Mouse (Mus musculus): ENCODE measurements at regions not wholly inside any gene's neighbourhood (a gene's known extent, or its start where the extent isn't known, plus 50 kb on each side); places are given as distances from the start of the nearest gene placed in this dataset.

GRCm38 (mm10) chr17:15240011-15240410, 136.7 kb downstream of the Dll1 start:
- no peak for ATAC-seq (ENCODE audit: insufficient read depth, low FRiP score)
- Histone ChIP-seq H3K27ac (ENCODE audit: low read length) (no peak overlapping the region), H3K27me3 (ENCODE audit: control insufficient read depth, insufficient read depth, low read length) (no peaks in the 10 kb centered on the region), H3K36me3 (ENCODE audit: control insufficient read depth, insufficient read depth, low read length) (no peaks in the 10 kb centered on the region), H3K4me3 (replicated peaks; ENCODE audit: low read length) (no peak overlapping the region), H3K4me2 (ENCODE audit: low read depth, low read length) (no peak overlapping the region), H3K4me1 (ENCODE audit: control insufficient read depth, insufficient read depth, low read length) (no peaks in the 10 kb centered on the region), H3K9ac (ENCODE audit: low read length) (no peak overlapping the region), H3K9me3 (replicated peaks; ENCODE audit: control insufficient read depth, low read length) (no peaks in the 10 kb centered on the region)
- 93% methylated on average over 7 of the region's 7 CpGs for WGBS

GRCm38 (mm10) chr17:15235041-15235440, 141.6 kb downstream of the Dll1 start:
- H3K4me1 ChIP-seq (ENCODE audit: control insufficient read depth, insufficient read depth, low read length): no peaks in the 10 kb centered on the region
- H3K27ac ChIP-seq (ENCODE audit: low read length): no peak overlapping the region
- H3K9ac ChIP-seq (ENCODE audit: low read length): no peak overlapping the region
- ATAC-seq (ENCODE audit: insufficient read depth, low FRiP score): no peak
- no peaks in the 10 kb centered on the region for H3K27me3 ChIP-seq (ENCODE audit: control insufficient read depth, insufficient read depth, low read length)
- no peaks in the 10 kb centered on the region for H3K9me3 ChIP-seq (replicated peaks; ENCODE audit: control insufficient read depth, low read length)
- H3K4me3 ChIP-seq (replicated peaks; ENCODE audit: low read length): no peak overlapping the region
- WGBS: 61% methylated on average over 6 of the region's 6 CpGs
- no peaks in the 10 kb centered on the region for H3K36me3 ChIP-seq (ENCODE audit: control insufficient read depth, insufficient read depth, low read length)
- H3K4me2 ChIP-seq (ENCODE audit: low read depth, low read length): no peak overlapping the region

- ATAC-seq (ENCODE audit: insufficient read depth, low FRiP score): no peak
- no peak overlapping the region for H3K4me3 ChIP-seq (replicated peaks; ENCODE audit: low read length)
- no peak overlapping the region for H3K27ac ChIP-seq (ENCODE audit: low read length)
- H3K4me1 ChIP-seq (ENCODE audit: control insufficient read depth, insufficient read depth, low read length): 0 out of 2 replicates have a peak, but pooled peaks cover 4% of the 10 kb centered on the region
- H3K27me3 ChIP-seq (ENCODE audit: control insufficient read depth, insufficient read depth, low read length): no peaks in the 10 kb centered on the region
- 56% methylated on average over 5 of the region's 5 CpGs for WGBS
- H3K4me2 ChIP-seq (ENCODE audit: low read depth, low read length): no peak overlapping the region
- H3K9me3 ChIP-seq (replicated peaks; ENCODE audit: control insufficient read depth, low read length): no peaks in the 10 kb centered on the region
- H3K9ac ChIP-seq (ENCODE audit: low read length): no peak overlapping the region
- H3K36me3 ChIP-seq (ENCODE audit: control insufficient read depth, insufficient read depth, low read length): no peaks in the 10 kb centered on the region
These were observed 145.5 kb downstream of the Dll1 start for GRCm38 (mm10) chr17:15231175-15231574.

GRCm38 (mm10) chr17:15229159-15229558, 147.5 kb downstream of the Dll1 start:
- H3K9me3 ChIP-seq (replicated peaks; ENCODE audit: control insufficient read depth, low read length): no peaks in the 10 kb centered on the region
- H3K4me3 ChIP-seq (replicated peaks; ENCODE audit: low read length): no peak overlapping the region
- no peak overlapping the region for H3K27ac ChIP-seq (ENCODE audit: low read length)
- 0 out of 2 replicates have a peak, but pooled peaks have one; percentile 23 for ATAC-seq (ENCODE audit: insufficient read depth, low FRiP score)
- 70% methylated on average over 6 of the region's 6 CpGs for WGBS
- H3K9ac ChIP-seq (ENCODE audit: low read length): no peak overlapping the region
- no peaks in the 10 kb centered on the region for H3K27me3 ChIP-seq (ENCODE audit: control insufficient read depth, insufficient read depth, low read length)
- 0 out of 2 replicates have a peak, but pooled peaks cover 4% of the 10 kb centered on the region for H3K4me1 ChIP-seq (ENCODE audit: control insufficient read depth, insufficient read depth, low read length)
- no peaks in the 10 kb centered on the region for H3K36me3 ChIP-seq (ENCODE audit: control insufficient read depth, insufficient read depth, low read length)
- no peak overlapping the region for H3K4me2 ChIP-seq (ENCODE audit: low read depth, low read length)

GRCm38 (mm10) chr17:15228077-15228476, 148.6 kb downstream of the Dll1 start:
- Histone ChIP-seq H3K4me1 (ENCODE audit: control insufficient read depth, insufficient read depth, low read length) (0 out of 2 replicates have a peak, but pooled peaks cover 4% of the 10 kb centered on the region), H3K4me3 (replicated peaks; ENCODE audit: low read length) (no peak overlapping the region), H3K9me3 (replicated peaks; ENCODE audit: control insufficient read depth, low read length) (no peaks in the 10 kb centered on the region), H3K4me2 (ENCODE audit: low read depth, low read length) (no peak overlapping the region), H3K36me3 (ENCODE audit: control insufficient read depth, insufficient read depth, low read length) (no peaks in the 10 kb centered on the region), H3K27me3 (ENCODE audit: control insufficient read depth, insufficient read depth, low read length) (no peaks in the 10 kb centered on the region), H3K27ac (ENCODE audit: low read length) (no peak overlapping the region), H3K9ac (ENCODE audit: low read length) (no peak overlapping the region)
- 70% methylated on average over 8 of the region's 8 CpGs for WGBS
- no peak for ATAC-seq (ENCODE audit: insufficient read depth, low FRiP score)

GRCm38 (mm10) chr17:15223826-15224225, 152.8 kb downstream of the Dll1 start:
- Histone ChIP-seq H3K27ac (ENCODE audit: low read length) (no peak overlapping the region), H3K4me3 (replicated peaks; ENCODE audit: low read length) (no peak overlapping the region), H3K9ac (ENCODE audit: low read length) (no peak overlapping the region), H3K27me3 (ENCODE audit: control insufficient read depth, insufficient read depth, low read length) (no peaks in the 10 kb centered on the region), H3K4me1 (ENCODE audit: control insufficient read depth, insufficient read depth, low read length) (0 out of 2 replicates have a peak, but pooled peaks cover 4% of the 10 kb centered on the region), H3K9me3 (replicated peaks; ENCODE audit: control insufficient read depth, low read length) (no peaks in the 10 kb centered on the region), H3K4me2 (ENCODE audit: low read depth, low read length) (no peak overlapping the region), H3K36me3 (ENCODE audit: control insufficient read depth, insufficient read depth, low read length) (no peaks in the 10 kb centered on the region)
- WGBS: 92% methylated on average over 10 of the region's 10 CpGs
- no peak for ATAC-seq (ENCODE audit: insufficient read depth, low FRiP score)

GRCm38 (mm10) chr17:15222923-15223322, 153.7 kb downstream of the Dll1 start:
- WGBS: 80% methylated on average over 3 of the region's 3 CpGs
- H3K9ac ChIP-seq (ENCODE audit: low read length): no peak overlapping the region
- H3K4me3 ChIP-seq (replicated peaks; ENCODE audit: low read length): no peak overlapping the region
- H3K27ac ChIP-seq (ENCODE audit: low read length): no peak overlapping the region
- no peaks in the 10 kb centered on the region for H3K27me3 ChIP-seq (ENCODE audit: control insufficient read depth, insufficient read depth, low read length)
- no peak for ATAC-seq (ENCODE audit: insufficient read depth, low FRiP score)
- no peak overlapping the region for H3K4me2 ChIP-seq (ENCODE audit: low read depth, low read length)
- H3K36me3 ChIP-seq (ENCODE audit: control insufficient read depth, insufficient read depth, low read length): no peaks in the 10 kb centered on the region
- 0 out of 2 replicates have a peak, but pooled peaks cover under 1% of the 10 kb centered on the region for H3K4me1 ChIP-seq (ENCODE audit: control insufficient read depth, insufficient read depth, low read length)
- no peaks in the 10 kb centered on the region for H3K9me3 ChIP-seq (replicated peaks; ENCODE audit: control insufficient read depth, low read length)

GRCm38 (mm10) chr17:15214157-15214685, 162.5 kb downstream of the Dll1 start:
- no peak overlapping the region for H3K4me3 ChIP-seq (replicated peaks; ENCODE audit: low read length)
- H3K27me3 ChIP-seq (ENCODE audit: control insufficient read depth, insufficient read depth, low read length): no peaks in the 10 kb centered on the region
- H3K36me3 ChIP-seq (ENCODE audit: control insufficient read depth, insufficient read depth, low read length): no peaks in the 10 kb centered on the region
- no peak overlapping the region for H3K4me2 ChIP-seq (ENCODE audit: low read depth, low read length)
- WGBS: 80% methylated on average over 1 of the region's 1 CpGs
- no peaks in the 10 kb centered on the region for H3K9me3 ChIP-seq (replicated peaks; ENCODE audit: control insufficient read depth, low read length)
- ATAC-seq (ENCODE audit: insufficient read depth, low FRiP score): no peak
- H3K4me1 ChIP-seq (ENCODE audit: control insufficient read depth, insufficient read depth, low read length): no peaks in the 10 kb centered on the region
- no peak overlapping the region for H3K9ac ChIP-seq (ENCODE audit: low read length)
- no peak overlapping the region for H3K27ac ChIP-seq (ENCODE audit: low read length)

- Histone ChIP-seq H3K4me2 (ENCODE audit: low read depth, low read length) (peak overlapping the region; percentile 52; the same call in 1 of the 2 replicates), H3K4me3 (replicated peaks; ENCODE audit: low read length) (no peak overlapping the region), H3K9me3 (replicated peaks; ENCODE audit: control insufficient read depth, low read length) (no peaks in the 10 kb centered on the region), H3K27me3 (ENCODE audit: control insufficient read depth, insufficient read depth, low read length) (no peaks in the 10 kb centered on the region), H3K9ac (ENCODE audit: low read length) (no peak overlapping the region), H3K27ac (ENCODE audit: low read length) (no peak overlapping the region), H3K36me3 (ENCODE audit: control insufficient read depth, insufficient read depth, low read length) (no peaks in the 10 kb centered on the region), H3K4me1 (ENCODE audit: control insufficient read depth, insufficient read depth, low read length) (peaks cover 17% of the 10 kb centered on the region)
- 58% methylated on average over 3 of the region's 3 CpGs for WGBS
- ATAC-seq (ENCODE audit: insufficient read depth, low FRiP score): no peak
These were observed 167.5 kb upstream of the Gm3448 start for GRCm38 (mm10) chr17:15208808-15209173.

All from stomach, embryonic 16.5 days (tissue).